Mouse (Mus musculus): ENCODE measurements around the gene Numb.
"Not testable (repeated sequence)": the region's sequence is repeated elsewhere in the genome, so short reads cannot be mapped to it uniquely, and the experiment has no call there.

The Numb gene

DNA sequence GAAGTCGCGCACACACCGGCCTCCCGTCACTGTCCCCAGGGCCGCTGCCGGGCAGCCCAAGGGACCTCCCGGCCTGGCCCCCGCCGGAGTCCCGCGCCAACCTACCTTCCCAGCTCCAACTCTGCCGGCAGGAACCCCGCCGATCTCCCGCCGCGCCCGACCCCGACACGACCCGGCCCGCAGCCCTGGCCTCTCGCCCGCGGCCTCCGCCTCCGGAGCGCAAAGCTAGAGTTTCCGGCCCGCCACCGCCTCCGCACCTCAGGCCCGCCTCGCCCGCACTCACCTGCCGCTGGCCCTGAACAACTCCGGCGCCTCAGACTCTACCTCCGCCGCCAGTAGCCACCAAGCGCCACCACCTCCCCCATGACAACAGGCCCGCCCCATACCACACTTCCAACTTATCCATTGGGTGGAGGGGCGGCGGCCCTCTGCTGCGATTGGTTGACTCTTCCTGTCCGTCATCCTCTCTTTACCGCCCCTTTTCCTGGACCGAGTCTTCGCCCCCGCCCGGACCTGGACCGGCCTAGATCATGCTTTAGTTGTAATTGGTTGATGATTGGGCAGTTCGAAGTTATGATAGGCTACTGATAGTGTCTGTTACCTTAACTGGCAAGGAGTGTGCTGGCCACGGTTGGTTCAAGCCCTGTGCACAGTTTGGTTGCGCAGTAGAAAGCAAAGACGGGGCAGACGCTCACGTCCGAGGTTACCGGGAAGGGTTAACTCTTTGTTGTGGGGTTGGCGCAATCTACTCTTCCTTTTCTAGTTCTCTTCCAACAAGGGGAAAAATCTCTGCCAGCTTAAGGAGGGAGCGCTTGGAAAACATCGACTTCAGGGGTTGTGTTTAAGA, at the start of gene Numb:
Numb (minus strand) TSS at position 400 of the 847 bp plus-strand sequence.
- in situ Hi-C loops (cut with MboI, MseI), result no loop called here

GRCm38 (mm10) chr12:83965235-83965634, 43.5 kb upstream of the Numb start:
- in situ Hi-C loops (cut with MboI, MseI), result no loop called here

DNA sequence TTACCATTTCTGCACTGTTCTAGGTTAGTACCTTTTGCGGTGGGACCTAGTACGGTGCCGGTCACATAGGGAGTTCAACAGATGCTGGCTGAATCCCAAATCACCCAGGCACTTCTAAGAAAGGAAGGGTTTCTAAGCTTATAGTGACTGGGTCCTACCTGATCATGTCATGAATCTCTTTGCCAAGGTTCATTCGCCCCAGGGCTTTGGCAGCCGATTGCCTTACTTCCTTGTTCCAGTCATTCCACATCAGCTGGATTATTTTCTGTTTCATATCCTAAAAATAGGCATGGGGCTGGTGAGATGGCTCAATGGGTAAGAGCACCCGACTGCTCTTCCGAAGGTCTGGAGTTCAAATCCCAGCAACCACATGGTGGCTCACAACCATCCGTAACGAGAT, 36.5 kb upstream of the Numb start:
- in situ Hi-C loops (cut with MboI, MseI), result no loop called here

DNA sequence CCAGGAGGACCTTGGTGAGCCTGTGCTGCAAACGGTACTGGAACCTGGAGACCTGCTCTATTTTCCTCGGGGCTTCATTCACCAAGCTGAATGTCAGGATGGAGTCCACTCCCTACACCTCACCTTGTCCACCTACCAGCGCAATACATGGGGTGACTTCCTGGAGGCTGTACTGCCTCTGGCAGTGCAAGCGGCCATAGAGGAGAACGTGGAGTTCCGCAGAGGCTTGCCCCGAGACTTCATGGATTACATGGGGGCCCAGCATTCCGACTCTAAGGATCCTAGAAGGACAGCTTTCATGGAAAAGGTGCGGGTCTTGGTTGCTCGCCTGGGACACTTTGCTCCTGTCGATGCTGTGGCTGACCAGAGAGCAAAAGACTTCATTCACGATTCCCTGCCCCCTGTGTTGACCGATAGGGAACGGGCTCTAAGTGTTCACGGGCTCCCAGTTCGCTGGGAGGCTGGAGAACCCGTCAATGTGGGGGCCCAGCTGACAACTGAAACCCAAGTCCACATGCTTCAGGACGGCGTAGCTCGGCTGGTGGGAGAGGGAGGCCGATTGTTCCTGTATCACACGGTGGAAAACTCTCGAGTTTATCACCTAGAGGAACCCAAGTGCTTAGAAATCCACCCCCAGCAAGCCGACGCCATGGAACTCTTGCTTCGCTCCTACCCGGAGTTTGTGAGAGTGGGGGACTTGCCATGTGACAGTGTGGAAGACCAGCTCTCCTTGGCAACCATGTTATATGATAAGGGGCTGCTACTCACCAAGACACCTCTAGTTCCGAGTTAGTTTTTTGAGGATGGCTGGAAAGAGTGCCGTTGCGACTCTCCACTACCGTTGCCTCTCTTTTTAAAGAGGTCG, 30.2 kb upstream of the Numb start:
- in situ Hi-C loops (cut with MboI, MseI), result no loop called here

DNA sequence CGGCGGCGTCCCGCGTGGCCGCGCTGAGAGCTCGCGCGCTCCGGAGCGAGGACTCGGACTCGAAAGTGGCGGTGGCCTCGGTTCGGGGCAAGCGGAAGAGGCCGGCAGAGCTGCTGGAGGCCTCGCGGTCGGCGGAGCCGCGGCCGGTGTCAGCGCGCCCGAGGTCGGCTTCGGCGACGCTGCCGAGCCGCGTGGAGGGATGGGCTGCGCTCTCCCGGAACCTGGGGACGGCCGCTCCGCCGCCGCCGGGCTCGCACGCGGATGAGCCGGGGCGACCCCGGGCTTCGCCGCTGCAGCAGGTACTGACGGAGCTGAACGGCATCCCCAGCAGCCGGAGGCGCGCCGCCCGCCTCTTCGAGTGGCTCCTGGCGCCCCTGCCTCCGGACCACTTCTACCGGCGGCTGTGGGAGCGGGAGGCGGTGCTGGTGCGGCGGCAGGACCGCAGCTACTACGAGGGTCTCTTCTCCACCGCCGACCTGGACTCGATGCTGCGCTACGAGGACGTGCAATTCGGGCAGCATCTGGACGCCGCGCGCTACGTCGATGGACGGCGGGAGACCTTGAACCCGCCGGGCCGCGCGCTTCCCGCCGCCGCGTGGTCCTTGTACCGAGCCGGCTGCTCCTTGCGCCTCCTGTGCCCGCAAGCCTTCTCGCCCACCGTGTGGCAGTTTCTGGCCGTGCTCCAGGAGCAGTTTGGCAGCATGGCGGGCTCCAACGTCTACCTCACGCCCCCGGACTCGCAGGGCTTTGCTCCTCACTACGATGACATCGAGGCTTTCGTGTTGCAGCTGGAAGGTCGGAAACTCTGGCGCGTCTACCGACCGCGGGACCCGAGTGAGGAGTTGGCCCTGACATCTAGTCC, 29.3 kb upstream of the Numb start:
- in situ Hi-C loops (cut with MboI, MseI), result no loop called here

DNA sequence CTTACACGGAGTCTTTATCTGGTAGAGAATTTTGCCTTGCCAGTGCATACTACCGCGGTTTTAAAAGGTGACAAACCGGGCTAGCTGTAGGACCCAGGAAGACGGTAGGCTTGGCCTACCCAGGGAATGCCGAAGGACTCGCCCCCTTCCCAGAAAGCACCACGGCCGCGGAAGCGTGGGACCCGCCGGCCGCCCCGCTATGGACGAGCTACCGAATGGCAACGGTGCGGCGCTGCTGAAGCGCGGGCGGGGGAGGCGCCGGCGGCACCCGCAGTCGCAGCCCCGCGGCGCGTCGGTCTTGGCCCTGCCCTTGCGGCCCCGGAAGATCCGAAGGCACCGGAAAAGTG, 28.7 kb upstream of the Numb start, which contains the start of gene Riox1:
Riox1 (plus strand) TSS at position 116 of the 347 bp plus-strand sequence.
- in situ Hi-C loops (cut with MboI, MseI), result no loop called here

DNA sequence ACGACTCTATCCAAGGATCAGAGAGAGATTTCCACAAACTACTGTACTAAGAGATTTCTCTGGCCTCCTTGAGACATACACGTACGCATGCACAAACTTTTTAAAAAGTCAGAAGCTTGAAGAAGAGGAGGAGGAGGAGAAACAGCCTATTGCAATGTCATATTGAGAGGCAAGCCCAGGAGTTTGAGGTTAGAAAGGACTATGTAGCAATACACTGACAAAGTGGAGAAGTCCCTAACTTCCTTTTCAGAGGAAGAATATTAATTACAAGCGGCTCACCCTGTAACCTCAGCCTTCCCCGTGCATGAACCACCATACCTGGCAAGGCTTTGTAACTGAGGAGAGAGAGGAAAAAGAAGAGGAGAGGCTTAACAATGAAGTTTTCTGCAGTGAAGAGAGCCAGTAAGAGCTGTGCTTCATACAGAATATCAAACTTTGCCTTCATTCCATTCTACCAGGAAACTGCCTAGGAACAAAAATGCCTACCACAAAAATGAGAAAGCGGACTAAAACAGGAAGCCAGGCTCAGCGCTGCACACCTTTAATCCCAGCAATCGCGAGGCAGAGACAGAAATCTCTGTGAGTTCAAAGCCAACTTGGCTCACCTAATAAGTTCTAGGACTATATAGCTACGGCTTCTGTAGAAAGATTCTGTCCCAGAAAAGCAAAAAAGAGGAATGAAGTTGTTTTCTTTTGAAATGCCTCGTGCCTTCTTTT, 28.2 kb upstream of the Numb start:
- in situ Hi-C loops (cut with MboI, MseI), result no loop called here

GRCm38 (mm10) chr12:83949043-83949442, 27.3 kb upstream of the Numb start:
- in situ Hi-C loops (cut with MboI, MseI), result no loop called here

- in situ Hi-C loops (cut with MboI, MseI), result no loop called here
These were observed 25.6 kb upstream of the Numb start for GRCm38 (mm10) chr12:83947260-83947811.

DNA sequence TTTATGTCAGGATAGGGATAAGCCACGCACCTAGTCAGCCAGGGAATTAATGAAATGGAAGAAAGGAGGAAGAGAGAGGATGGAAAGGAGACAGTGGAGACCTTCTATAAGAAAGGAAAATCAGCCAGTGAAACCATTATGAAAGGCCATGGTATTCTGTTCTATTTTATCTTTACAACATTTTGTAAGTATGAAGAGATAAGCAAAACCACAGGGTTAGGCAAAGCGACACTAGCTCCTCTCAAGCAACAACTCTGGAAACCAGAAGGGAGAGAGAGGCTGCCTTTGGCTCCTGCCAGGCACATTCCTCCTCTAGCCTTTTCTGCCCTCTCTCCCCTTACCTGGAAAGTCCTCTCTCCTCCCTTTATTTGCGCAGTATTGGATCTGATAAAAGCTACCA, 20.2 kb upstream of the Numb start:
- in situ Hi-C loops (cut with MboI, MseI), result no loop called here

DNA sequence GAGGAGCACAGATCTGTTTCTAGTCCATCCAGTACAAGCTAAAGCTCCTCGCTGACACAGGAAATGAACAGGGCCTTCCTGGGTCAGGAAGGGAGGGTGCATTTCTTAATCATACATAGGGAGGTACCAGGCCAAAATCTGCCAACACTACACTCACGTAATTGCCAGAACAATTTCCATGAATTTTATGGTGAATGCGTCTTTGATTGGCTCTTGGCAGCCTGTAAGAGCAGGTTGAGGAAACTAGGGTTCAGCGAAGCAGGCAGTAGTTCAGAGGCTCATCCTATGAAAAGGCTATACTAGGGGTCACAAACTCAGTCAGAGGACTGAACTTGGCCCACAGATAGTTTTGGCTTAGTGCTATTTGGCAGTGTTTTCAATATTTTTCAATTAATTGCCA, 18.3 kb upstream of the Numb start:
- in situ Hi-C loops (cut with MboI, MseI), result no loop called here

- in situ Hi-C loops (cut with MboI, MseI), result no loop called here
These were observed 17.6 kb upstream of the Numb start for GRCm38 (mm10) chr12:83939332-83939731.

DNA sequence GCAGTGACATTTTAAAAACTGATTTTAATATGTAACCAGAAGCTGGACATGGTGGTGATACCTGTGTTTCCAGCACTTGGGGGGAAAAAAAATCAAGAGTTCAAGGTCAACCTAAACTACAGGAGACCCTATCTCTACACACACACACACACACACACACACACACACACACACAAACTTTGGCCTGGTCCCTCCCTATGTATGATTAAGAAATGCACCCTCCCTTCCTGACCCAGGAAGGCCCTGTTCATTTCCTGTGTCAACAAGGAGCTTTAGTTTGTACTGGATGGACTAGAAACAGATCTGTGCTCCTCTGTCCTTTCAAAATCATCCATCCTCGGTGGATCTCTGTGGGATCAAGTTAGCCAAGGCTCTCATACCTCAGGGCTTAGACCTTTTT, 16.9 kb upstream of the Numb start:
- in situ Hi-C loops (cut with MboI, MseI), result not testable (repeated sequence)

- in situ Hi-C loops (cut with MboI, MseI), result no loop called here
These were observed 15.9 kb upstream of the Numb start for GRCm38 (mm10) chr12:83937600-83937999.

DNA sequence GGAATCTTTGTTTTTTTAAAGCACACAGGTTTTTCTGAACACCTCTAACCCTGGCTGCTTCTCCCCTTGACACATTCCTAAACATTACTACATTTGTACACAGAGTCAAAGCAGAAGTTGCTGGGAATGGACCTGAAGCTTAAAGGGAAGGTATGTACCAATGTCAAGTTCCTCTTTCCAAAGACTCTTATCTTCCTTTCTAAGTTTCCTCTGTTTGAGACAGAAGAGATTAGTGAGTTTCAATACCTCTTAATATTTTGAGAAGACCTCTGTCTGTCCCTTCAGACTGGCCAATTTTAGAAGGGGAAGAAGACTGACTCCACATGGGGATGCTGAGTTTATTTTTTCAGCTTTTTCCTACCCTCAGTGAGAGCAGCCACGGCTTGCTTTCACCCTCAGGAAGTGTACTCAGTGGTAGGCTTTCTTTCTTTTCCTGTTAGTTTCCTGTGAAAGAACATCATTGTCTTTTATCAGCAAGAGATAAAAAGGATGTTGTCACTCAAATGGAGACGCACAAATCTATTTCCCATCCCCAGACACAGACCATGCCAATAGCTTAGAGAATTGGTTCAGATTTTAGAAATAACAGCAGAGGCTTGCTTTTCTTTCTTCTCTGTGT, 7.6 kb upstream of the Numb start:
- in situ Hi-C loops (cut with MboI, MseI), result no loop called here

GRCm38 (mm10) chr12:83927747-83928146, 6.0 kb upstream of the Numb start:
- in situ Hi-C loops (cut with MboI, MseI), result no loop called here

DNA sequence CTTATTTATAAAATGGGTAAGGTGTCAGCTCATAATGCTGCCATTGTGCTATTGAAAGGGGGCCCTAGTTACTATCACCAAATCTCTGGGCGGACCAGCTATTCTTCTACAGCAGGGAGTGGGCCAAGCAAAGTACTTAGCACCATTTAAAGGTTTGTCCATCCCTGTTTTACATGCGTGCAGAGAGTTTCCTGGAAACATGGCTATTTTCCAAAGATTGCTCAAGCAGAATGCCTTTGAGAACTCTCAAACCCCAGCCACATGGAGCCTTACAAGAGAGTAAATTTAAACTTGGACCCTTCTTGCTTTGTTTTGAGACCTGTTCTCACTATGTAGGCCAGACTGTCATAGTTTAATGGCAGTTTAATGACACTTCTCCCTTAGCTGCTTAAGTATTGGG, 4.3 kb upstream of the Numb start:
- in situ Hi-C loops (cut with MboI, MseI), result no loop called here

- in situ Hi-C loops (cut with MboI, MseI), result no loop called here
These were observed 3.5 kb upstream of the Numb start for GRCm38 (mm10) chr12:83925160-83925703.

- in situ Hi-C loops (cut with MboI, MseI), result no loop called here
These were observed 2.6 kb upstream of the Numb start for GRCm38 (mm10) chr12:83924332-83924731.

GRCm38 (mm10) chr12:83923486-83923859, 1.7 kb upstream of the Numb start:
- in situ Hi-C loops (cut with MboI, MseI), result no loop called here
